Comparison of ENCODE assay signal across 13 mouse cellular contexts in genomic region chr3:63823874-63824400, GRCm38 (mm10).
DNase-seq lines count a peak whose midpoint lies in the region; ATAC-seq lines count a peak whose summit lies in the region.
"Had no signal": no experiment of that assay in that cellular context is flagged by ENCODE, and none has a peak within 500 bp of the region (broad histone marks: within the 10 kb centered on the region; RNA-seq: fewer than 3 reads in every experiment).

No protein-coding gene starts in this region.

- peak; percentile 77 for DNase-seq in embryonic facial prominence, embryonic 14.5 days (ENCODE audit: low spot score)
- DNase-seq in embryonic facial prominence, embryonic 10.5 days (ENCODE audit: low spot score) = no peak
- DNase-seq in kidney, adult 18-20 months = no peak
- DNase-seq in 3T3-L1 (ENCODE audit: low read depth, low spot score) = peak; percentile 6
- peak; percentile 88 for DNase-seq in forebrain, embryonic 14.5 days (ENCODE audit: low spot score)
- no peak for DNase-seq in c-Kit-positive CD71-positive TER-119-positive erythroid progenitor cells, embryonic 14.5 days (ENCODE audit: low spot score)
- no peak for DNase-seq in adrenal gland, adult 18-20 months (ENCODE audit: low spot score in 2 of 2)
- DNase-seq: B cell, adult 2 months; gastrocnemius, postnatal 10 days; lung, adult 18-20 months; spleen, adult 18-20 months had no signal

- peaks cover 4% of the 10 kb centered on the region; the same call in 1 of the 2 replicates for H3K4me1 ChIP-seq in embryonic facial prominence, embryonic 14.5 days (ENCODE audit: control insufficient read depth, insufficient read depth, low read length)
- H3K4me1 ChIP-seq in embryonic facial prominence, embryonic 10.5 days = peaks cover 5% of the 10 kb centered on the region; the same call in 1 of the 2 replicates
- 0 out of 2 replicates have a peak, but pooled peaks cover 3% of the 10 kb centered on the region for H3K4me1 ChIP-seq in kidney, embryonic 15.5 days
- peaks cover 14% of the 10 kb centered on the region for H3K4me1 ChIP-seq in forebrain, embryonic 14.5 days (ENCODE audit: control insufficient read depth, insufficient read depth, low read length)

- no peaks in the 10 kb centered on the region for H3K27me3 ChIP-seq in embryonic facial prominence, embryonic 14.5 days (replicated peaks; ENCODE audit: control insufficient read depth, insufficient read depth, low read length)
- no peaks in the 10 kb centered on the region for H3K27me3 ChIP-seq in embryonic facial prominence, embryonic 10.5 days (replicated peaks; ENCODE audit: low read depth, poor library complexity, severe bottlenecking)
- H3K27me3 ChIP-seq in kidney, embryonic 15.5 days = no peaks in the 10 kb centered on the region
- H3K27me3 ChIP-seq in forebrain, embryonic 14.5 days (replicated peaks; ENCODE audit: control insufficient read depth, insufficient read depth, low read length) = no peaks in the 10 kb centered on the region

- no peak overlapping the region for H3K4me3 ChIP-seq in embryonic facial prominence, embryonic 14.5 days (ENCODE audit: low read depth, low read length)
- no peak overlapping the region for H3K4me3 ChIP-seq in embryonic facial prominence, embryonic 10.5 days
- H3K4me3 ChIP-seq in kidney, embryonic 15.5 days (replicated peaks) = no peak overlapping the region
- no peak overlapping the region for H3K4me3 ChIP-seq in forebrain, embryonic 14.5 days (ENCODE audit: low read depth, low read length)
- H3K4me3 ChIP-seq: midbrain, embryonic 10.5 days had no signal

- H3K4me2 ChIP-seq in embryonic facial prominence, embryonic 14.5 days (ENCODE audit: low read depth, low read length) = no peak overlapping the region
- no peak overlapping the region for H3K4me2 ChIP-seq in kidney, embryonic 15.5 days
- no peak overlapping the region for H3K4me2 ChIP-seq in forebrain, embryonic 14.5 days (ENCODE audit: low read length)

- ATAC-seq in embryonic facial prominence, embryonic 14.5 days (ENCODE audit: low read depth) = peak; percentile 30; the same call in 1 of the 2 replicates
- ATAC-seq in kidney, embryonic 15.5 days (replicated peaks; ENCODE audit: low FRiP score) = no peak
- ATAC-seq in forebrain, embryonic 14.5 days = peak; percentile 75; the same call in 1 of the 2 replicates

- 0 out of 2 replicates have a peak overlapping the region, but pooled peaks have one; percentile 2 for H3K27ac ChIP-seq in embryonic facial prominence, embryonic 14.5 days (replicated peaks; ENCODE audit: low read depth, low read length)
- no peak overlapping the region for H3K27ac ChIP-seq in embryonic facial prominence, embryonic 10.5 days (replicated peaks)
- H3K27ac ChIP-seq in kidney, embryonic 15.5 days = peak overlapping the region; percentile 18; the same call in 1 of the 2 replicates
- H3K27ac ChIP-seq in forebrain, embryonic 14.5 days (ENCODE audit: low read depth, low read length) = no peak overlapping the region
- H3K27ac ChIP-seq: midbrain, embryonic 10.5 days had no signal

- 0% methylated on average over 1 of the region's 1 CpGs for WGBS in embryonic facial prominence, embryonic 14.5 days
- 13% methylated on average over 1 of the region's 1 CpGs for WGBS in embryonic facial prominence, embryonic 10.5 days
- 39% methylated on average over 1 of the region's 1 CpGs for WGBS in kidney, embryonic 15.5 days
- WGBS in forebrain, embryonic 14.5 days = 0% methylated on average over 1 of the region's 1 CpGs

- H3K9me3 ChIP-seq in embryonic facial prominence, embryonic 14.5 days (ENCODE audit: control insufficient read depth, low read length) = no peaks in the 10 kb centered on the region
- H3K9me3 ChIP-seq in embryonic facial prominence, embryonic 10.5 days = no peaks in the 10 kb centered on the region
- no peaks in the 10 kb centered on the region for H3K9me3 ChIP-seq in kidney, embryonic 15.5 days (replicated peaks)
- H3K9me3 ChIP-seq in forebrain, embryonic 14.5 days (replicated peaks; ENCODE audit: control insufficient read depth, low read length) = no peaks in the 10 kb centered on the region
- H3K9me3 ChIP-seq: midbrain, embryonic 10.5 days had no signal

- no peaks in the 10 kb centered on the region for H3K36me3 ChIP-seq in embryonic facial prominence, embryonic 14.5 days (ENCODE audit: control insufficient read depth, insufficient read depth, low read length)
- H3K36me3 ChIP-seq in embryonic facial prominence, embryonic 10.5 days (replicated peaks) = no peaks in the 10 kb centered on the region
- H3K36me3 ChIP-seq in kidney, embryonic 15.5 days = no peaks in the 10 kb centered on the region
- no peaks in the 10 kb centered on the region for H3K36me3 ChIP-seq in forebrain, embryonic 14.5 days (ENCODE audit: control insufficient read depth, insufficient read depth, low read length)
- H3K36me3 ChIP-seq: midbrain, embryonic 10.5 days had no signal

- H3K9ac ChIP-seq in embryonic facial prominence, embryonic 14.5 days (ENCODE audit: low read depth, low read length) = no peak overlapping the region
- H3K9ac ChIP-seq in kidney, embryonic 15.5 days = no peak overlapping the region
- H3K9ac ChIP-seq in forebrain, embryonic 14.5 days (ENCODE audit: low read length) = no peak overlapping the region

Comparison
In these comparisons a context has a peak if more than half of its experiments do, and no peak if none do; other contexts are left out.
1. DNase-seq: peak in embryonic facial prominence, embryonic 14.5 days (single experiment), 3T3-L1 (single experiment) and forebrain, embryonic 14.5 days (single experiment); none in embryonic facial prominence, embryonic 10.5 days (single experiment), kidney, adult 18-20 months (single experiment), c-Kit-positive CD71-positive TER-119-positive erythroid progenitor cells, embryonic 14.5 days (single experiment) and adrenal gland, adult 18-20 months (0 of 2).
2. H3K27ac ChIP-seq: peak in embryonic facial prominence, embryonic 14.5 days (single experiment) and kidney, embryonic 15.5 days (single experiment); none in embryonic facial prominence, embryonic 10.5 days (single experiment) and forebrain, embryonic 14.5 days (single experiment).